Mouse (Mus musculus): ENCODE measurements around the gene Fbxl20. TPM values are rescaled to one million over a fixed set of nuclear protein-coding genes. Genes with fewer than 3 reads are reported as not detected.
"Not testable (repeated sequence)": the region's sequence is repeated elsewhere in the genome, so short reads cannot be mapped to it uniquely, and the experiment has no call there.

Fbxl20 gene
- 13.3 and 17.8 TPM in 2 replicates for polyA plus RNA-seq (2015; fragmentation: Nextera tagmentation; extraction: Ambion mirVana)

GRCm38 (mm10) chr11:98149786-98150624 is at the start of gene Fbxl20:
TSS of gene Fbxl20 (minus strand) at chr11:98150403.
- H3K4me3 ChIP-seq (replicated peaks; ENCODE audit: low read length), result peak within 1 kb of the TSS; percentile 97
- 0 out of 2 replicates have a peak, but pooled peaks cover 2% of the 10 kb centered on the region for H3K36me3 ChIP-seq (ENCODE audit: control insufficient read depth, insufficient read depth, low read length)
- H3K9ac ChIP-seq (ENCODE audit: low read length), result peak within 1 kb of the TSS; percentile 93
- peak within 1 kb of the TSS; percentile 90 for H3K4me2 ChIP-seq (ENCODE audit: low read depth, low read length)
- peak; percentile 91 for ATAC-seq (ENCODE audit: insufficient read depth, low FRiP score)
- peak within 1 kb of the TSS; percentile 93 for H3K27ac ChIP-seq (ENCODE audit: low read length)
- H3K9me3 ChIP-seq (replicated peaks; ENCODE audit: control insufficient read depth, low read length), result no peaks in the 10 kb centered on the region
- H3K27me3 ChIP-seq (ENCODE audit: control insufficient read depth, insufficient read depth, low read length), result no peaks in the 10 kb centered on the region
- peaks cover 9% of the 10 kb centered on the region for H3K4me1 ChIP-seq (ENCODE audit: control insufficient read depth, insufficient read depth, low read length)
- WGBS, result under 1% methylated on average over 64 of the region's 65 CpGs

DNA sequence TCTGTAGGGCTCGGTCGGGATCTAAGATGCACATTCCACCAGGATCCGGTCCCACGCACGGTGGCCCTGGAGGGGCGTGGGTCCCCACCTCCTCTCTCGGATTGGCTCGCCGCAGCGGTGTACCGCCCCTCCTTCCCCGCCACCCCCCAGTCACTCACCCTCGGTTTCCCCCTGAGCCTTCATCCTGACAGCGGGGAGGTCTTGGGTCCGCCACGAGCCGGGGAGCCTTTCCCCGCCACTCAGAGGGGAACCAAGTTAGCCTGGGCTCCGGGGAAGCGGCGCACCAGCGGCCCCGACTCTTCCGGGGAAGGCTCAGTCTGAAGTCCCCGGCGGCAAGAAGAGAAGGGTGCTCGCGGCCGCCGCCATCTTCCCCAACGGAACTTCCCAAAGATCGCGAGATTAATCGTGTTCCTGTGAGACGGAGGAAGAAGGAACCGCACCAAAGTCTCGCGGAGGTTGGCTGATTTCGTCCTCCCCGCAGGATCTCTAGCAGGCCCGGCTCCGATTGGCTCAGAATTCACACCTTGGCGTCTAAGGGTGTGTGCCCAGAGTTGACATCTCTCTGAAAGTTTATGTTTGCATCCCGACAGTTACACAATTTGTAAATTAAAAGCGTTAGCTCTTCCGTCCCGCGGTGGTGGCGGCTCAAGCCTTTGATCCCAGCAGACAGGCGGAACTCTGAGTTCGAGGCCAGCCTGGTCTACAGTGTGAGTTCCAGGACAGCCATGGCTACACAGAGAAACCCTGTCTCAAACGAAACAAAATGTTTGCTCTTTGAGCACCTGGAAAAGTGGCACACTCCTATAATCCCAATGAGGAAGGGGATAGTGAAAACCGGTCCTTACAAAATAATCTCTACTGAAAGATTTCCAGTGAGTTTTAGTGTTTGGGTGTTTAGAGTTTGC is 43.0 kb upstream of the Fbxl20 start, which contains the start of gene Med1:
Med1 (minus strand) TSS at position 393 of the 905 bp plus-strand sequence.
- Histone ChIP-seq H3K4me3 (replicated peaks; ENCODE audit: low read length) (peak within 1 kb of the TSS; percentile 97), H3K4me1 (ENCODE audit: control insufficient read depth, insufficient read depth, low read length) (peaks cover 9% of the 10 kb centered on the region), H3K9ac (ENCODE audit: low read length) (peak within 1 kb of the TSS; percentile 95), H3K9me3 (replicated peaks; ENCODE audit: control insufficient read depth, low read length) (no peaks in the 10 kb centered on the region), H3K4me2 (ENCODE audit: low read depth, low read length) (peak within 1 kb of the TSS; percentile 83), H3K36me3 (ENCODE audit: control insufficient read depth, insufficient read depth, low read length) (peaks cover 4% of the 10 kb centered on the region; the same call in 1 of the 2 replicates), H3K27ac (ENCODE audit: low read length) (peak within 1 kb of the TSS; percentile 95), H3K27me3 (ENCODE audit: control insufficient read depth, insufficient read depth, low read length) (no peaks in the 10 kb centered on the region)
- under 1% methylated on average over 53 of the region's 53 CpGs for WGBS
- ATAC-seq (ENCODE audit: insufficient read depth, low FRiP score), result peak; percentile 96

DNA sequence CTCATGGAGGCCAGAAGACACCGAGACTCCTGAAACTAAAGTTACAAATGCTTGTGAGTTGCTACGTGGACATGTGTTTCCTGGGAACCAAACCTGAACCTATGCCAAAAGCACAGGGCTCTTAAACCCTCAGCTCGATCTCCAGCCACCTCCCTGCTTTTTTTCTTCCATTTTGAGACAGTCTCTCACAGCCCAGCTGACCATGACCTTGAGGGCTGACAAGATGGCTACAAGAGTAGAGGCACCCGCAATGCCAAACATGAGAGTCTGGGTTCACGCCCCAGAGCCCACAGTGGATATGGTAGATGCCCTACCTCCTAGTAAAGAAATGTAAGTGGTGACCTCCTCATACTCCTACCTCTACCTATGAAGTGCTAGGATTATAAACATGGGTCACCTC is 40.6 kb upstream of the Fbxl20 start:
- Histone ChIP-seq H3K9ac (ENCODE audit: low read length) (no peak overlapping the region), H3K27ac (ENCODE audit: low read length) (no peak overlapping the region), H3K9me3 (replicated peaks; ENCODE audit: control insufficient read depth, low read length) (no peaks in the 10 kb centered on the region), H3K4me1 (ENCODE audit: control insufficient read depth, insufficient read depth, low read length) (peaks cover 9% of the 10 kb centered on the region), H3K4me2 (ENCODE audit: low read depth, low read length) (no peak overlapping the region), H3K4me3 (replicated peaks; ENCODE audit: low read length) (no peak overlapping the region), H3K36me3 (ENCODE audit: control insufficient read depth, insufficient read depth, low read length) (peaks cover 4% of the 10 kb centered on the region; the same call in 1 of the 2 replicates), H3K27me3 (ENCODE audit: control insufficient read depth, insufficient read depth, low read length) (no peaks in the 10 kb centered on the region)
- no peak for ATAC-seq (ENCODE audit: insufficient read depth, low FRiP score)
- WGBS, result 81% methylated on average over 5 of the region's 5 CpGs

GRCm38 (mm10) chr11:98187640-98188395 is 37.6 kb upstream of the Fbxl20 start:
- Histone ChIP-seq H3K27ac (ENCODE audit: low read length) (no peak overlapping the region), H3K4me3 (replicated peaks; ENCODE audit: low read length) (no peak overlapping the region), H3K9me3 (replicated peaks; ENCODE audit: control insufficient read depth, low read length) (no peaks in the 10 kb centered on the region), H3K4me2 (ENCODE audit: low read depth, low read length) (no peak overlapping the region), H3K9ac (ENCODE audit: low read length) (no peak overlapping the region), H3K27me3 (ENCODE audit: control insufficient read depth, insufficient read depth, low read length) (no peaks in the 10 kb centered on the region), H3K4me1 (ENCODE audit: control insufficient read depth, insufficient read depth, low read length) (peaks cover 9% of the 10 kb centered on the region), H3K36me3 (ENCODE audit: control insufficient read depth, insufficient read depth, low read length) (peaks cover 18% of the 10 kb centered on the region)
- WGBS, result 93% methylated on average over 9 of the region's 9 CpGs
- ATAC-seq (ENCODE audit: insufficient read depth, low FRiP score), result no peak

DNA sequence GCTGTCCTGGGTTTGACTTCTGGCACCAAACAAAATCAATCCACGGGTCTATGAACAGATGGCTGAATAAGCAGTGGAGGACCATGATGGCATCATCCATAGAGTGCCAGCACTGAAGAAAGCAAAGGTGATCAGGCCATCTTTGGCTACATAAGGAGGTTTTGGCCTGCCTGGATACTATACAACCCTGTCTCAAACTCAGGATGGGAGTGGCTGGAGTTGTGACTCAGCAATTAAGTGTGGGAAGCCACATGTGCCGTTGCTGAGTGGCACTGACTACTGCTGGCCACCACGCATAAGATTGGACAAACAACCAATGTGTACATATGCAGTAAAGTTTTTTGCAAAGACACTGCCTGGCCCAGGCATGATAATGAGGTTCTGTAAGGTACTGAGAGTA is 31.9 kb upstream of the Fbxl20 start:
- not testable (repeated sequence) for H3K9me3 ChIP-seq (replicated peaks; ENCODE audit: control insufficient read depth, low read length); H3K4me3 ChIP-seq (replicated peaks; ENCODE audit: low read length); H3K4me2 ChIP-seq (ENCODE audit: low read depth, low read length); ATAC-seq (ENCODE audit: insufficient read depth, low FRiP score); H3K27ac ChIP-seq (ENCODE audit: low read length); H3K27me3 ChIP-seq (ENCODE audit: control insufficient read depth, insufficient read depth, low read length); H3K4me1 ChIP-seq (ENCODE audit: control insufficient read depth, insufficient read depth, low read length); H3K9ac ChIP-seq (ENCODE audit: low read length)
- 92% methylated on average over 3 of the region's 3 CpGs for WGBS
- peaks cover 27% of the 10 kb centered on the region for H3K36me3 ChIP-seq (ENCODE audit: control insufficient read depth, insufficient read depth, low read length)

GRCm38 (mm10) chr11:98168400-98168799 is 18.2 kb upstream of the Fbxl20 start:
- Histone ChIP-seq H3K4me3 (replicated peaks; ENCODE audit: low read length) (no peak overlapping the region), H3K9ac (ENCODE audit: low read length) (no peak overlapping the region), H3K9me3 (replicated peaks; ENCODE audit: control insufficient read depth, low read length) (no peaks in the 10 kb centered on the region), H3K27me3 (ENCODE audit: control insufficient read depth, insufficient read depth, low read length) (no peaks in the 10 kb centered on the region), H3K36me3 (ENCODE audit: control insufficient read depth, insufficient read depth, low read length) (peaks cover 22% of the 10 kb centered on the region), H3K4me1 (ENCODE audit: control insufficient read depth, insufficient read depth, low read length) (no peaks in the 10 kb centered on the region), H3K4me2 (ENCODE audit: low read depth, low read length) (no peak overlapping the region), H3K27ac (ENCODE audit: low read length) (no peak overlapping the region)
- no peak for ATAC-seq (ENCODE audit: insufficient read depth, low FRiP score)
- 92% methylated on average over 1 of the region's 1 CpGs for WGBS

GRCm38 (mm10) chr11:98155094-98155493 is 4.9 kb upstream of the Fbxl20 start:
- WGBS, result 66% methylated on average over 6 of the region's 6 CpGs
- Histone ChIP-seq H3K27ac (ENCODE audit: low read length) (no peak overlapping the region), H3K4me2 (ENCODE audit: low read depth, low read length) (no peak overlapping the region), H3K36me3 (ENCODE audit: control insufficient read depth, insufficient read depth, low read length) (peaks cover 25% of the 10 kb centered on the region; the same call in 1 of the 2 replicates), H3K27me3 (ENCODE audit: control insufficient read depth, insufficient read depth, low read length) (no peaks in the 10 kb centered on the region), H3K4me1 (ENCODE audit: control insufficient read depth, insufficient read depth, low read length) (no peaks in the 10 kb centered on the region), H3K4me3 (replicated peaks; ENCODE audit: low read length) (no peak overlapping the region), H3K9ac (ENCODE audit: low read length) (no peak overlapping the region), H3K9me3 (replicated peaks; ENCODE audit: control insufficient read depth, low read length) (no peaks in the 10 kb centered on the region)
- no peak for ATAC-seq (ENCODE audit: insufficient read depth, low FRiP score)

GRCm38 (mm10) chr11:98150625-98151156 is 488 bp upstream of the Fbxl20 start:
- H3K9me3 ChIP-seq (replicated peaks; ENCODE audit: control insufficient read depth, low read length), result no peaks in the 10 kb centered on the region
- no peaks in the 10 kb centered on the region for H3K27me3 ChIP-seq (ENCODE audit: control insufficient read depth, insufficient read depth, low read length)
- no peak overlapping the region for H3K27ac ChIP-seq (ENCODE audit: low read length)
- peak overlapping the region; percentile 90 for H3K4me2 ChIP-seq (ENCODE audit: low read depth, low read length)
- no peak for ATAC-seq (ENCODE audit: insufficient read depth, low FRiP score)
- H3K9ac ChIP-seq (ENCODE audit: low read length), result no peak overlapping the region
- WGBS, result 8% methylated on average over 10 of the region's 10 CpGs
- H3K4me1 ChIP-seq (ENCODE audit: control insufficient read depth, insufficient read depth, low read length), result peaks cover 9% of the 10 kb centered on the region
- H3K36me3 ChIP-seq (ENCODE audit: control insufficient read depth, insufficient read depth, low read length), result 0 out of 2 replicates have a peak, but pooled peaks cover 6% of the 10 kb centered on the region
- peak overlapping the region; percentile 97 for H3K4me3 ChIP-seq (replicated peaks; ENCODE audit: low read length)

Measured in stomach, embryonic 16.5 days (tissue).